Mouse (Mus musculus) lung, postnatal 36 days (tissue): Measurements from ENCODE around the gene Atf1.
A peak's percentile ranks its signal among the peaks of the same experiment; 100 is the strongest.

Source experiments
- DNase-seq: peaks from one replicate; pipeline ENCODE4 v3.0.0; 2022; ENCODE audit warnings: mixed read lengths

The Atf1 gene

GRCm38 (mm10) chr15:100227663-100228534, at the start of gene Atf1:
TSS of gene Atf1 (plus strand) at chr15:100227819.
- DNase-seq, result peak; percentile 92

GRCm38 (mm10) chr15:100178487-100178886, 49.1 kb upstream of the Atf1 start:
- DNase-seq, result no peak

- no peak for DNase-seq
Measured at GRCm38 (mm10) chr15:100179685-100180084, 47.9 kb upstream of the Atf1 start.

GRCm38 (mm10) chr15:100180221-100180620, 47.4 kb upstream of the Atf1 start:
- no peak for DNase-seq

- no peak for DNase-seq
Measured at GRCm38 (mm10) chr15:100181841-100182240, 45.8 kb upstream of the Atf1 start.

- DNase-seq, result no peak
Measured at GRCm38 (mm10) chr15:100182526-100183280, 44.9 kb upstream of the Atf1 start.

- no peak for DNase-seq
Measured at GRCm38 (mm10) chr15:100183510-100183909, 44.1 kb upstream of the Atf1 start.

- DNase-seq, result no peak
Measured at GRCm38 (mm10) chr15:100184821-100185496, 42.7 kb upstream of the Atf1 start.

- no peak for DNase-seq
Measured at GRCm38 (mm10) chr15:100186234-100186633, 41.4 kb upstream of the Atf1 start.

GRCm38 (mm10) chr15:100186882-100187672, 40.5 kb upstream of the Atf1 start:
- no peak for DNase-seq

- peak; percentile 28 for DNase-seq
Measured at GRCm38 (mm10) chr15:100188542-100188941, 39.1 kb upstream of the Atf1 start.

- DNase-seq, result no peak
Measured at GRCm38 (mm10) chr15:100188962-100189404, 38.6 kb upstream of the Atf1 start.

GRCm38 (mm10) chr15:100190083-100190482, 37.5 kb upstream of the Atf1 start:
- peak; percentile 32 for DNase-seq

- DNase-seq, result no peak
Measured at GRCm38 (mm10) chr15:100198983-100199745, 28.5 kb upstream of the Atf1 start.

- peak; percentile 65 for DNase-seq
Measured at GRCm38 (mm10) chr15:100199790-100200189, 27.8 kb upstream of the Atf1 start.

- DNase-seq, result no peak
Measured at GRCm38 (mm10) chr15:100201806-100202205, 25.8 kb upstream of the Atf1 start.

- DNase-seq, result no peak
Measured at GRCm38 (mm10) chr15:100202431-100203015, 25.1 kb upstream of the Atf1 start.

GRCm38 (mm10) chr15:100204574-100204973, 23.0 kb upstream of the Atf1 start:
- no peak for DNase-seq

GRCm38 (mm10) chr15:100210013-100210412, 17.6 kb upstream of the Atf1 start:
- no peak for DNase-seq

GRCm38 (mm10) chr15:100213339-100213738, 14.3 kb upstream of the Atf1 start:
- DNase-seq, result no peak

- DNase-seq, result peak; percentile 18
Measured at GRCm38 (mm10) chr15:100215092-100215491, 12.5 kb upstream of the Atf1 start.
